Mouse (Mus musculus) left cerebral cortex, adult 2 months (tissue): Measurements from ENCODE around the gene Cnot9. TPM values are rescaled to one million over a fixed set of nuclear protein-coding genes. Genes with fewer than 3 reads are reported as not detected.

Experiments used
- DNase-seq, 2 experiments: peaks; one replicate each; pipeline ENCODE4 v3.0.0; 2021 to 2022; ENCODE audit warnings: low spot score in 2 of 2, mixed read lengths in 1 of 2; ENCODE audit errors: extremely low spot score in 1 of 2
- H3K27ac ChIP-seq: fragments of 200-600 bp; 2 replicates; pipeline ENCODE4 v1.8.1; 2022
- H3K4me3 ChIP-seq: fragments of 200-600 bp; 2 replicates; pipeline ENCODE4 v1.8.1; 2022
- CTCF ChIP-seq: fragments of 200-600 bp; IDR thresholded peaks from 2 replicates; pipeline ENCODE4 v1.8.1; 2022; ENCODE audit warnings: antibody characterized with exemption, mild to moderate bottlenecking, moderate library complexity
- intact Hi-C: fragments of 180-260 bp; cut with DNase I; formaldehyde crosslinking; loops from one replicate; pipeline ENCODE4 v1.15.1; 2025
- total RNA-seq, 2 experiments: library from RNA; stranded (reverse); gene quantifications; 2 replicates each; pipeline ENCODE4 v1.2.3; 2021

Gene Cnot9
- total RNA-seq, 2 experiments from 2014 or later = 26.6 to 27.0 TPM

DNA sequence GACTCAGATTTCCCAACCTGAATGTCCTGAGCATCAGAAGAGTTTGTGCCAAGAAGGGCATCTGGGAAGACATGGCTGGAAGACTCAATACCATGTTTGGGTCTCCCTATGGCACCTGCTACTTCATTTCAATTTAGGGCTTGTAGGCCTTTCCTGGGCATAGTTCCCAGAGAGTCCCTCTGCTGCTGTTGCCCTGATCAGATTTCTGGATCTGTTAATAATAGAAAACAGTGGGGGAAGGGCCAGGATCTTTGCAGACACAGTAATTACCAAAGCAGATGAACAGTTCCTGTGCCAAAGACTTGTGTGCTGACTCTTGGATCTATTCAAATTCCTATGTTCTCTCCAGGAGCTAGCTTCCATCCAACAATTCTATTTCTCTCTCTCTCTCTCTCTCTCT is 32.8 kb downstream of the Cnot9 start:
- Histone ChIP-seq H3K27ac (no peak overlapping the region), H3K4me3 (no peak overlapping the region)
- intact Hi-C loops = no loop called here
- TF ChIP-seq CTCF = no peak
- DNase-seq = no peak

DNA sequence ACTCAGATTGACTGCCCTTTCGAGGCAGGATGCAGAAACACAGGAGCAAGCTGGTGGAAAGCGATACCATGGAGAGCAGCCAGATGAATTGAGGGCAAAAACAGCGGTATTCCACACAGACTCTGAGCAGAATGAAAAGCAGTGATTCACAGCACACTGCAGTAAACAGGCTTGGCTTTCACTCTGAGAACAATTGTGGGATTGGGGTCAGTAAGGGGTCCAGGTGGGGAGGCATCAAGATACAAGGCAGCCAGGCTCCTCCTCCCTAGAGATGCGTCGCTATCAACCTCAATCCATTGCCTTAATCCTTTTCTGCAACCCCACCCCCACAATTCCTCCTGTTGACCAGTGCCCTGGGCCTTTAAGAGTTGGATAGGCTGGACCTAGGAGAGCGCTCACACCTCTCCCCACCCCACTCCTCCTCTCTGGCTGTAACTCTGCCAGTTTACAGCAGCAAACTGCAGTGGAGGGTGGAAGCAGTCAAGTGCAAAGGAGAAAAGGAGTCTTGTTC is 36.6 kb downstream of the Cnot9 start, which contains the start of gene Plcd4:
Gene Plcd4, plus strand, starts transcription at position 438 of the 511 bp plus-strand sequence.
- intact Hi-C loops = no loop called here
- H3K27ac ChIP-seq = peak within 1 kb of the TSS; percentile 47
- DNase-seq = peak in 1 of 2 experiments; percentile 16
- peak within 1 kb of the TSS; percentile 32; the same call in 1 of the 2 replicates for H3K4me3 ChIP-seq
- TF ChIP-seq CTCF = no peak

GRCm38 (mm10) chr1:74544184-74544583 is 38.3 kb downstream of the Cnot9 start, which contains the start of gene Usp37:
Usp37 (minus strand) TSS chr1:74544284.
- no peak for DNase-seq
- Histone ChIP-seq H3K4me3 (peak within 1 kb of the TSS; percentile 32; the same call in 1 of the 2 replicates), H3K27ac (no peak within 1 kb of the TSS)
- intact Hi-C loops = no loop called here
- TF ChIP-seq CTCF = no peak

DNA sequence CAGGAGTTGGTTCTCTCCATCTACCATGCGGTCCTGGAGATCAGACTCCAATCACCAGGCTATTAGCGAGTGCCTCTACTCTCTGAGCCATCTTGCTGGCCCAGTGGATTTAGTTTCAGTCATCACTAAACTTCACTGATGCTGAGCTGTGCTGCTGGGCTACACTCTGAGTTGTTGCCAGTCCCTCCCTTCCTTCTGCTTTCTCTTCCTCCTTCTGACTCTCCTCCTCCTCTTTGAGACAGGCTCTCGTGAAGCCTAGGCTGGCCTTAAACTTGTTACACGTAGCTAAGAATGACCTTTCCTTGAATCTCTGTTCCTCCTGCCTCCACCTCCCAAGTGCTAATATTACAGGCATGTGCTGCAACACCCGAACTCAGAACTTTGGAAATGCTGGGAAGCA is 53.2 kb downstream of the Cnot9 start:
- intact Hi-C loops = no loop called here
- Histone ChIP-seq H3K27ac (no peak overlapping the region), H3K4me3 (no peak overlapping the region)
- TF ChIP-seq CTCF = no peak
- DNase-seq = no peak

DNA sequence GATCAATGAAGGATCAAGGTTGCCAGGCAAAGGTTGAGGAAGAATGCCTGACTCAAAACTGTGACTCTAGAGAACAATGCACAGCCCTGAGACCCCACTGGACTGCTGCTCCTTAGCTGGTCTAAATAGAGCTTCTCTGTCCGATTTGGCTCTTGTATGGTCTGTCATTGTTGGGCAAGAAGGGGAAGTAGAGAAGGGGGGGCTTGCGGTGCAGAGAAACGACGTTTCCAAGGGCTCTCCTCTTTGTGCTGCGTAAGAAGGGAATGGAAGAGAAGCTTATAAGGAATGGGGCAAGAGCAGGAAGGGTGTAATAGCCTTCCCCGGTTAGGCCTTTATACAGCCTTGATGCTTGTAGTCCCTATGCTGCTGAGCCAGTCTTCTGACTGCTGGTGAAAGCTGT is 60.0 kb downstream of the Cnot9 start:
- TF ChIP-seq CTCF = no peak
- Histone ChIP-seq H3K27ac (no peak overlapping the region), H3K4me3 (no peak overlapping the region)
- DNase-seq = no peak
- intact Hi-C loops = no loop called here

DNA sequence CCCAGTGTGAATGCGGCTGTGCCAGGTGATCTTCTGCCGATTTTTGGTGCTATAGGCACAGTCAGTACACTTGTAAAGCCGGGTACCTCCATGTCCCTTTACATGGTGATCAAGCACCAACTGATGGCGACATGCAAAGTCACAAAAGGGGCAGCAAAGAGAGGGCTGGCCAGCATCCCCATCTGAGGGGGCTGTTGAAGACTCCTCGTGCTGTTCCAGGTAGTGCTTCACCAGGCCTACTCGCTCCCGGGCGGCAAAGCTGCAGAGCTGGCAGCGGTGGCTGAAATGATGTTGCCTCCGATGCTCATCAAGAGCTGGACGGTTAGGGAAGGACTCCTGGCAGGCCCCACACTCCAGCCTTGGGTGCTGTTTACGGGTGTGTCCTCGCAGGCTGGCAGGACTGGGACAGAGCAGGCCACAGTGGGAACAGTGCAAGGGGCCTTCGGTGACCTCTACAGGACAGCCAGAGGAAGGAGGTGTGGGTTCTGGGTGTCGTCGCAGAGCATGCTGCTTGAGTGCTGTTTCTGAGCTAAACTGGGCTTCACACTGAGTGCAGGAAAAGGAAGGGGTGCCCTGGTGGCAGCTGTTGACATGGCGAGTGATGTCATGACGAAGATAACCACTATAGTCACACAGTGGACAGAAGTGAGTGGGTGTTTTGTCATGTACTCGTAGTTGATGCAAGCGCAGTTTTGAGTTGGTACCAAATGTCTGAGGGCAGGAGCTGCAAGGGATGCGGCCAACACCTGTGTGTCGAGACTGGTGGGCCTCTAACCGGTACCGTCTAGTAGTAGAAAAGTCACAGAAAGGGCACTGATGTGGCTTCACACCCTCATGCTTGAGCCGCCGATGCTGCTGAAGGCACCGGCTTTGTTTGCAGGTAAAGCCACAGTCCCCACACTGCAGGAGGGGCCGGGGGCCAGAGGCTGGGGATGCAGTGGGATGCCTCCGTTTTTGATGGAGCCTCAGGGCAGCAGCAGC is 64.2 kb downstream of the Cnot9 start:
- peak; percentile 10 for TF ChIP-seq CTCF
- no peak for DNase-seq
- Histone ChIP-seq H3K27ac (no peak overlapping the region), H3K4me3 (no peak overlapping the region)
- intact Hi-C loops = no loop called here

Other genes starting within 250 kb of the Cnot9 start
- not detected for gene Gpbar1, start 227.5 kb upstream of the Cnot9 start, total RNA-seq
- 100 to 1,000 TPM; 140 to 143 TPM for gene Aamp, start 221.3 kb upstream of the Cnot9 start, total RNA-seq
- gene Pnkd, start 221.1 kb upstream of the Cnot9 start, total RNA-seq = 100 to 1,000 TPM; 155 to 164 TPM
- gene Tmbim1, start 200.4 kb upstream of the Cnot9 start, total RNA-seq = 10 to 100 TPM; 19.4 to 22.0 TPM
- gene Catip, start 143.9 kb upstream of the Cnot9 start, total RNA-seq = 1 to 10 TPM in 1 of 2 experiments, under 1 TPM in 1; 0.54 to 1.9 TPM
- gene Slc11a1, start 130.9 kb upstream of the Cnot9 start, total RNA-seq = 1 to 10 TPM; 5.0 to 5.4 TPM
- gene Ctdsp1, start 114.5 kb upstream of the Cnot9 start, total RNA-seq = 10 to 100 TPM; 21.6 to 25.6 TPM
- 1 to 10 TPM in 1 of 2 experiments, under 1 TPM in 1; 0.30 to 1.0 TPM for gene Vil1, start 96.7 kb upstream of the Cnot9 start, total RNA-seq
- 10 to 100 TPM; 16.0 to 16.7 TPM for gene Plcd4, start 36.8 kb downstream of the Cnot9 start, total RNA-seq
- 10 to 100 TPM; 27.9 to 30.7 TPM for gene Usp37, start 38.2 kb downstream of the Cnot9 start, total RNA-seq
- 10 to 100 TPM; 36.1 to 36.7 TPM for gene Zfp142, start 82.2 kb downstream of the Cnot9 start, total RNA-seq
- gene Bcs1l, start 82.2 kb downstream of the Cnot9 start, total RNA-seq = 10 to 100 TPM; 22.9 to 23.7 TPM
- 10 to 100 TPM; 64.1 to 71.2 TPM for gene Rnf25, start 95.3 kb downstream of the Cnot9 start, total RNA-seq
- 1 to 10 TPM; 6.0 to 8.7 TPM for gene Stk36, start 95.4 kb downstream of the Cnot9 start, total RNA-seq
- gene Ttll4, start 155.7 kb downstream of the Cnot9 start, total RNA-seq = 10 to 100 TPM; 22.1 to 24.1 TPM
- gene Cyp27a1, start 207.5 kb downstream of the Cnot9 start, total RNA-seq = 1 to 10 TPM; 1.7 to 4.5 TPM
- not detected for gene Prkag3, start 243.2 kb downstream of the Cnot9 start, total RNA-seq